Mouse (Mus musculus) heart, postnatal 14 days (tissue): ENCODE measurements around the gene Stard3. TPM values are rescaled to one million over a fixed set of nuclear protein-coding genes. Genes with fewer than 3 reads are reported as not detected.

ENCODE experiments used
- DNase-seq, 2 experiments: peaks; one replicate each; pipeline ENCODE4 v3.0.0; 2021 to 2022
- intact Hi-C: fragments of 180-260 bp; cut with DNase I; formaldehyde crosslinking; loops from one replicate; pipeline ENCODE4 v1.15.1; 2025
- total RNA-seq, 2 experiments: library from RNA; stranded (reverse); gene quantifications; 2 replicates each; pipeline ENCODE4 v1.2.3; 2021

The Stard3 gene
- total RNA-seq, 2 experiments from 2014 or later, result 21.7 to 23.3 TPM

DNA sequence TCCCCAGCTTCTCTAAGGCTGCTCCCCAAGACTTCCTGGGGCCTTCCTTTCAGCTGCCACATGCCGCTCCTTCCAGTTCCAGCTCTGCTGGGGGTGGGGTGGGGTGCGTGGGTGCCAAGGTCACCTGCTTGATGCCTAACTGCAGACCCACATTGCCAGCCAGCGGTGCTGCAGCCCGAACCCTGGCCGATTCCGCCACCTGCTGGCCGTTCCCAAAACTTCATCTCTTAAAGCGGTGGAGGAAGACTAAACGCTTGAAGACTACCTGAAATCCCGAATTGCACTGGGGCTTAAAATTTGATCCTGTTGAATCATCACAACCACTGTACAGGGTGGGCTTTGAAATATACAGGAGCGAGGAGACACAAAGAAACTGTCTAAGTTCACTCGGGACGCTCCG is 12.9 kb upstream of the Stard3 start:
- peak; percentile 80 to 87 for DNase-seq
- intact Hi-C loops, result loop anchor here (1.0 kb wide), 1 partner anchor 80 kb away; no protein-coding TSS in a partner anchor

GRCm38 (mm10) chr11:98346168-98346567 is 12.0 kb upstream of the Stard3 start:
- DNase-seq, result no peak
- intact Hi-C loops, result no loop called here

GRCm38 (mm10) chr11:98347385-98348082 is 10.6 kb upstream of the Stard3 start:
- intact Hi-C loops, result no loop called here
- no peak for DNase-seq

GRCm38 (mm10) chr11:98348083-98348961 is 9.8 kb upstream of the Stard3 start, which contains the start of gene Ppp1r1b:
TSS of gene Ppp1r1b (plus strand) at chr11:98348404.
- intact Hi-C loops, result no loop called here
- DNase-seq, result peak; percentile 50 to 66

DNA sequence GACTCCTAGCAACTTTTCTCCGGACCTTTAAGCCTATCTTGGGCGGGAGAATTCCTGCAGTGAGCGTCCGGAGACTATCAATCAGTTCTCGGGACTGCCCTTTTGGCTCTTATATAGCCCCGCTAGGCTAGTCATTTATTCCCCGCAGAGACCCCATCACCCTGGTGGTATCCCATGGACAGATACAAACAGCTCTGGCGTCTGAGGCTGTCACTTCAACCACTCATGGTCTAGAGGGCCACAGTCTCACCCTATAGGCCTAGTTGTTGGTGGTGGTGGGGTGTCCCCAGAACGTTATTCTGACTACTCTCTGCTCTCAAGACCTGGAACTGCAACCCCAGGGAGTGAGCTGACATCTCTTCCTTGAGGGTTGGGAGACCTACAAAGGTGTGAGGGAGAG is 8.9 kb upstream of the Stard3 start:
- intact Hi-C loops, result no loop called here
- no peak for DNase-seq

GRCm38 (mm10) chr11:98352272-98352990 is 5.7 kb upstream of the Stard3 start:
- no peak for DNase-seq
- intact Hi-C loops, result no loop called here

- intact Hi-C loops, result no loop called here
- DNase-seq, result no peak
Observed at GRCm38 (mm10) chr11:98353651-98354211, 4.4 kb upstream of the Stard3 start.

DNA sequence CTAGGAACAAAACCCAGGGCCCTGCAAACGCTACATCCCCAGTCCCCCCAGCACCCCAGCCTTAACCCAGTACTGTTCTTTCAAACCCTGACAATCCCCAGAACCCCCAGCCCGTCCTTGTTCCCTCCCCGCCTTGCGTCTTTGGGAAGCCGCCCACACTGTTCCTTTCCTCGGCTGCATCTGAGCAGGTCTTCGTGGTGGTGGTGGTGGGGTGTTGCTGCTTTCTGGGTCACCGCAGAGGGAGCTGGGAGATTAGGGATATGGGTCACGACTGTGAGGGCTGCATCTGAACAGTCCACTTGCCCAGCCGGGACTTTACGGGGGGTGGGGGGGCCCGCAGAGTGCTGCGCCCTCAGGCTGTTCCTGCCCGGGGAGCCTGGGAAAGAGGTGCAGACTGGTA is 3.7 kb upstream of the Stard3 start:
- intact Hi-C loops, result no loop called here
- DNase-seq, result no peak

DNA sequence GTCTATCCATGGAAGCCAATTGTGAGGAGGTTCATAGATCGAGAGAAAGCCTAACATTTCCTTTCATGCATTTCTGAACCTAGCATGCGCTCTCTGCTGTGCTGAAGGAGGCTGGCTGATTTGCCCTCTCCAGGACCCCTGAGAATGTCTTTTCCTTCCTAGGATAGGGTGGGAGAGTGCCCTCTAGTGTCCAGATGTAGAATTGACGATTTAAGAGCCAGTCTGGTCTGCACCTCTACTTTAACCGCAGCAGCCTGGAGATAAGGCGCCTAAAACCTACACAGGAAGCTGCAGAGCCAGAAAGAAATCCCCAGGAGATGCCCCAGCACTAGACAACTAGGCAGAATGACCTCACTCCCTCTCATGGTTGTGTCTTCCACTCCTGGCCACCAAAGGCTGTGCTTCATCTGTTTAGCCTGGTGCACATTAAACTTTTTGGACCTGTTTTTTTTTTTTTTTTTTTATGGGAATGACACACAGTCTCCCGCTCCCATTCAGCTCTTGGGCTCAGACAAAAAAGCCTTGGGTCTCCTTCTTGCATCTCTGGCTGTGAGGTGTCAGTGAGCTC is 2.4 kb upstream of the Stard3 start:
- peak; percentile 38 to 61 for DNase-seq

GRCm38 (mm10) chr11:98356625-98357394 is 1.4 kb upstream of the Stard3 start:
- intact Hi-C loops, result no loop called here
- no peak for DNase-seq

More for the DNA sequence above, 2.4 kb upstream of the Stard3 start:
- intact Hi-C loops, result no loop called here

DNA sequence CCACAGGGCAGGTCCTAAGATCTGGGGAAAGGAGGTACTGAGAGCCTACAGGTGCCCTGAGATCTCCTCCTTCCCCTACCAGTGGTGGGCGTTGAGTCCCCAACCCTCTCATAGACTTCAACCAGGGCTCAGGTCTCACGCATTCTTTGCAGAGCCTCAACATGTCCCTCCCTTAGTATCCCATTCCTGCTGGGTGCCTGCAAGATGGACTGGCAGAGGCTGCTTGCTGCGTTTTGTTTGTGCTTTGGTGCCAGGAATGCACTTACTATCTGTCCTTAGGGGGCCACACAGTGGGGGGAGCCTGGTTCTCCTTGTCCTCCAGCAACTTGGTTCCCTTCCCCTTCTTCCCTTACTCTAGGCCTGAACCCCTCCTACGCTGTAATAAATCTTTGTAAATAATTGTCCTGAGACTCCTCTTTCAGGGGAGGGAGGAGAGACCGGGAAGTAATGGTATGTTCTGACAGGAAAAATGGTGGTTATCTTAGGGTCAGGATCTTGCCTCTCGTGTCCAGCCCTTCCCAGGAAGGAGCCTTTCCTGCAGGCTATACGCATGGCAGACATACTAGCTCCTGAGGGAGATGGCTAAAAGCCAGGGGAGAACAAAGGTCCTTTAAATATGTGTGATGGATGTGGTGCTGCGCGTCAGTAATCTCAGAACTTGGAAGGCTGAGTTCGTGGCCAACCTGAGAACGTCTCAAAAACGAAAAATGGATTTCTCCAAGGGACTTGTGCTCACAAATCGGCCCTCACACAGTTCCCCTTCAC is 590 bp upstream of the Stard3 start:
- DNase-seq, result no peak
- intact Hi-C loops, result no loop called here

DNA sequence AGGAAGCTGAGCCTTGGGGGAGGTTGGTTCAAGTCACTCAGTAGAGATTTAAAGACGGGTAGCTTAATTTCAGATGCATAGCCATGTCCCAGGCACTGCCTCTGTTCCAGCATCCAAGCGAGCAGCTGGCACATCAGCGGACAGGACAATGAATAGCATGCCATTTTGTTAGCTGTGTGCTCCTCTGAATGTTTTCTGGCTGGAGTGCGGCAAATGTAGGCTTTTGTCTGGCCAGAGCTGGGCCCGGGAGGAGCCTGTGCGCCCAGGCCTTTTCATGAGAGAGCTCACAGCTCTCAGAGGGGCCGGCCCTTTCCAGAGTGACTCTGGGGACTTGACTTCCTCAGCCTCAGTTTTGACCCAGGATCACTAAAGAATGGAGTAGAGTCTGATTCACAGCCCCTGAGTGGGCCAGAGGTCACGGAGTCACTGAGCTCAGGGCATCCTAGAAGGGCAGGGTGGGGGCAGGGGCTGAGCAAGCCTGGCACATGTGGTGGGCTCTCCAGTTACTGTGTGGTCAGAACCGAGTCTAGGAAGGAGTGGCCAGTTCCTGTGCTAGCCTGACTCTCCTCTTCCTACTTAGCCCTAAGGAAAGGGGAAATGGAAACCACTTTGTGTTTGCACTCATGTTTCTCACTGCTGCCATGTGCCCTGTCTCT is 2.8 kb downstream of the Stard3 start:
- no peak for DNase-seq
- intact Hi-C loops, result no loop called here

DNA sequence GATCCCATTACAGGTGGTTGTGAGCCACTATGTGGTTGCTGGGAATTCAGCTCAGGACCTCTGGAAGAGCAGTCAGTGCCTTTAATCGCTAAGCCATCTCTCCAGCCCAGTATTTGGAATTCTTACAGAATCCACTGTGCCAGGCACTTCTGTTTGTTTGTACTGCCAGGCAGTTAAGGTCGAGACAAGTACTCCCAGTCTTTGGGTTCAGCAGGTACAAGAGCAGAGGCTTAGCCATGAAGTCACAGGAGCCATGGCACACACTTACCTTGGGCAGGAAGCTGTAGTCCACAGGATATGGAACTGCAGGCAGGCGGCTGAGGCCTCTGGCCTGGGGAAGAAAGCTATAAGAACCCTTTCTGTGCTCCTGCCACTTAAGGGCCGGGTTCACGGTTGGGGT is 5.6 kb downstream of the Stard3 start:
- intact Hi-C loops, result no loop called here
- DNase-seq, result no peak

DNA sequence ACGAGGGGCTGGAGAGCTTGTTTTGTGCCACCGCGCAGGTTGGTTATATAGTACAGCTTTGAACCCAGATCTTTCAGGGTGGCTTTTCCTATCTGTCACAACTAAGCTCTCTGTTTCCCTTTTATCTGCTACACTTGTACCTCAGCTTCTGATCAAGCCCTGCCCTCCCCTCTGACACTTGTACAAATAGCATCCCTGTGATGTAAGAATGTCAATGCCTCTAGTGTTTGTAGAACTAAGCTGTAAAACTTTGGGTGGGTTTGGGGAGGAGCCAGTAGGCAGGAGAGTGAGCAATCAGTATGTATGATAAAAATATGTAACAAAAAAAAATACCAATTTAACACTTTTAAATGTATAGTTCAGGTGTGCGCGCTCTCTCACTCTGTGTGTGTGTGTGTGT is 6.2 kb downstream of the Stard3 start:
- intact Hi-C loops, result no loop called here

GRCm38 (mm10) chr11:98366290-98366689 is 8.1 kb downstream of the Stard3 start:
- intact Hi-C loops, result no loop called here
- DNase-seq, result no peak

More for the DNA sequence above, 6.2 kb downstream of the Stard3 start:
- no peak for DNase-seq

DNA sequence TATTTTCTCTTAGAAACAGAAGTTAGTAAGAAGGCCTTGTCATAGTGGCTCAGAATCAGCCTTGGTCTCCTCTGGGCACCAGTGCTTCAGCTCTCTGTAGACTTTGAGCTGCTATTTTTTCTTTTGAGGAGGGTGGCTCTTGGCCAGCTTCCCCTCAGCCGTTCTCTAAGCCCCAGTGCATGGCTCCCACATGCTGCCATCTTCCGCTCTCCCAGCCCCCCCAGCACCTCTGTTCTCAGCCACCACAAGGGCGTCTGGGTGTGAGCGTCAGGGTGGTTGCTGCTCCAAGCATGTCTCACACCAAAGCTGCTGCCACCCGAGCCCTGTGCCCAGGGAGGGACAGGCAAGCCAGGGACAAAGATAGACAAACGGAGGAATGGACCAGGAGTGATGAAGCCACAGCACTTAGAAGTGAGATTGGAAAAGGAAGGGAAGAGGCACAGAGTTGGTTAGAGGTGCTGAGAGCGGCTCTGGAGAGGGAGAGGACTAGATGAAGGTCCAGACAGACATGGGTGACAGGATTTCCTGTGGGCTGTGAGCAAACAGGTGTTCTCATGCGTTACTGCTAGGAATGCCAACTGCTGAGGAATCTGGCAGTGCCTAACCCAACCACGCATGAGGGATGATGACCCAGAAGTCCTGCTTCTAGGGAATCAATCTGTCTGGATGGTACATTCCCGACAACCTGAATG is 9.1 kb downstream of the Stard3 start:
- no peak for DNase-seq
- intact Hi-C loops, result no loop called here

- intact Hi-C loops, result no loop called here
- no peak for DNase-seq
Observed at GRCm38 (mm10) chr11:98367863-98368186, 9.7 kb downstream of the Stard3 start.

DNA sequence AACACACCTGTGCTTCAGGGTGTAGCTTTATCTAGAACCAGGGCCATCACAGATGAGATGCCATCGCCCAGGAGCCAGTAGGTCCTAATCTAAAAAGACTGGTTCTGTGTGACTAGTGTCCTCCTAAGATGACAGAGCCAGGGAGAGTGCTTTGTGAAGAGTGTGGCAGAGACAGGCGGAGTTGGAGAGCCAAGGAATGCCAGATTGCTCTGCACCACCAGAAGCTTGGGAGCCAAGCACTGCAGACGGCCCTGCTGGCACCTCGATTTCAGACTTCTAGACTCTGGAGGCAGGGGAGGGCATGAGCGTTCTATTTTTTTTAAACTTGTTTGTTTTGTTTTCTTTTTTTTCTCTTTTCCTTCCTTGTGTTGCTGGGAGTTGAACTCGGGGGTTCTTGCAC is 11.2 kb downstream of the Stard3 start:
- no peak for DNase-seq
- intact Hi-C loops, result no loop called here
